17 mouse cellular contexts compared by ENCODE assay signal in the genomic region with DNA sequence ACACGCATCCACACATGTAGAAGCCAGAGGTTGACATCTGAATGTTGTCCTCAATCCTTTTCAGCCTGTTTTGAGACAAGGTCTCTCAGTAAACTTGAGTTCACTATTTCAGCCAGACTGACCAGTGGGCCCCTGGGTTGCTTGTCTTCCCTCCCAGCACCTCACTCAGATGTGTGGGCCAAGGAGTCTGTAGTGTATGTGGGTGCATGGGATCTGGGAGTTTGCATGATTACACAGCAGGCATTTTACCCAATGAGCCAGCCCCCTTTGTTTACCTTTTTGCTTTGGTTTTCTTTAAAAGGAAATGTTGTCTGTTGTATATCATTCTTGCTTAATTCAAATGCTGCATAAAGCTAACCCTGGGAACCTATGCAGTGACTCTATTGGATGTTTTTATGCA.
"Had no signal": no experiment of that assay in that cellular context is flagged by ENCODE, and none has a peak within 500 bp of the region (broad histone marks: within the 10 kb centered on the region; RNA-seq: fewer than 3 reads in every experiment).

No protein-coding gene starts in this region.

- H3K27ac ChIP-seq: limb, embryonic 12.5 days; limb, embryonic 15.5 days; liver, embryonic 14.5 days; macrophage; midbrain, embryonic 12.5 days; midbrain, embryonic 15.5 days; neural tube, embryonic 12.5 days; neural tube, embryonic 15.5 days had no signal

- H3K4me1 ChIP-seq: limb, embryonic 12.5 days; limb, embryonic 15.5 days; midbrain, embryonic 15.5 days; neural tube, embryonic 12.5 days; neural tube, embryonic 15.5 days had no signal

- H3K9ac ChIP-seq: limb, embryonic 12.5 days; limb, embryonic 15.5 days; liver, embryonic 14.5 days; liver, postnatal 0 days; lung, embryonic 14.5 days; midbrain, embryonic 12.5 days; midbrain, embryonic 15.5 days; neural tube, embryonic 12.5 days; neural tube, embryonic 15.5 days had no signal

- H3K36me3 ChIP-seq: limb, embryonic 12.5 days; limb, embryonic 15.5 days; midbrain, embryonic 12.5 days; midbrain, embryonic 15.5 days; neural tube, embryonic 12.5 days; neural tube, embryonic 15.5 days had no signal

- H3K9me3 ChIP-seq: limb, embryonic 12.5 days; limb, embryonic 15.5 days; midbrain, embryonic 12.5 days; midbrain, embryonic 15.5 days; neural tube, embryonic 12.5 days; neural tube, embryonic 15.5 days had no signal

- H3K27me3 ChIP-seq: limb, embryonic 12.5 days; limb, embryonic 15.5 days; midbrain, embryonic 12.5 days; midbrain, embryonic 15.5 days; neural tube, embryonic 12.5 days; neural tube, embryonic 15.5 days had no signal

- H3K4me2 ChIP-seq: limb, embryonic 12.5 days; limb, embryonic 15.5 days; liver, embryonic 11.5 days; lung, embryonic 14.5 days; midbrain, embryonic 12.5 days; midbrain, embryonic 15.5 days; neural tube, embryonic 12.5 days; neural tube, embryonic 15.5 days had no signal

- DNase-seq: kidney, postnatal 14 days; kidney, postnatal 4 days; left cerebral cortex, postnatal 4 days; liver, postnatal 0 days; lung, embryonic 14.5 days; thymus, adult 18-20 months; thymus, postnatal 36 days had no signal

- ATAC-seq: liver, postnatal 0 days; lung, postnatal 0 days; midbrain, embryonic 15.5 days had no signal

- H3K4me3 ChIP-seq: limb, embryonic 12.5 days; limb, embryonic 15.5 days; midbrain, embryonic 12.5 days; midbrain, embryonic 15.5 days; neural tube, embryonic 12.5 days; neural tube, embryonic 15.5 days had no signal
